Mouse (Mus musculus) forebrain, embryonic 14.5 days (tissue): ENCODE data around the gene Cecr2. TPM values are rescaled to one million over a fixed set of nuclear protein-coding genes. Genes with fewer than 3 reads are reported as not detected.

Experiments used
- ATAC-seq: fragments of 200-750 bp; cut with Nextera tagmentation; 2 replicates; pipeline ENCODE4 v1.8.0; 2017; ENCODE audit warnings: mild to moderate bottlenecking, moderate library complexity
- DNase-seq: peaks from one replicate; pipeline ENCODE4 v3.0.0-alpha.2; 2015; ENCODE audit warnings: low spot score
- H3K27ac ChIP-seq: fragments of 300-500 bp; sonication (generic); 2 replicates; pipeline ENCODE4 v1.5.1; 2014; ENCODE audit warnings: low read depth, mild to moderate bottlenecking, control low read depth, low read length, moderate library complexity
- H3K27me3 ChIP-seq: fragments of 300-500 bp; sonication (generic); replicated peaks from 2 replicates; pipeline ENCODE4 v1.6.1; 2014; ENCODE audit warnings: low read length, control low read depth, mixed read lengths; ENCODE audit not compliant: control insufficient read depth, insufficient read depth
- H3K36me3 ChIP-seq: fragments of 300-500 bp; sonication (generic); 2 replicates; pipeline ENCODE4 v1.6.1; 2014; ENCODE audit warnings: low read length, control low read depth; ENCODE audit not compliant: control insufficient read depth, insufficient read depth
- H3K4me1 ChIP-seq: fragments of 300-500 bp; sonication (generic); 2 replicates; pipeline ENCODE4 v1.6.1; 2014; ENCODE audit warnings: antibody characterized with exemption, low read length, control low read depth; ENCODE audit not compliant: control insufficient read depth, insufficient read depth
- H3K4me2 ChIP-seq: fragments of 300-500 bp; sonication (generic); 2 replicates; pipeline ENCODE4 v1.6.1; 2014; ENCODE audit warnings: mild to moderate bottlenecking, control low read depth, low read length
- H3K4me3 ChIP-seq: fragments of 300-500 bp; sonication (generic); 2 replicates; pipeline ENCODE4 v1.5.1; 2014; ENCODE audit warnings: low read depth, low read length, control low read depth
- H3K9ac ChIP-seq: fragments of 300-500 bp; sonication (generic); 2 replicates; pipeline ENCODE4 v1.6.1; 2014; ENCODE audit warnings: mild to moderate bottlenecking, low read length, control low read depth, moderate library complexity
- H3K9me3 ChIP-seq: fragments of 300-500 bp; sonication (generic); replicated peaks from 2 replicates; pipeline ENCODE4 v1.6.1; 2016; ENCODE audit warnings: low read length, control low read depth, mixed read lengths; ENCODE audit not compliant: control insufficient read depth
- WGBS: fragments of 180-500 bp; shearing (Covaris S2); extraction: QIAGEN DNeasy Blood & Tissue Kit; methylation state at CpG from one replicate; pipeline ENCODE4 v1.1.7; 2014; 5-methylcytosine and 5-hydroxymethylcytosine counted together
- polyA plus RNA-seq: library from polyadenylated mRNA; unstranded; fragments of >200 nt; fragmentation: Nextera tagmentation; extraction: Ambion mirVana; gene quantifications from 2 replicates; pipeline ENCODE4 v1.2.1, GENCODE M21; 2014

The Cecr2 gene
- polyA plus RNA-seq, 1 experiment from 2014 or later: 5.3 TPM

DNA sequence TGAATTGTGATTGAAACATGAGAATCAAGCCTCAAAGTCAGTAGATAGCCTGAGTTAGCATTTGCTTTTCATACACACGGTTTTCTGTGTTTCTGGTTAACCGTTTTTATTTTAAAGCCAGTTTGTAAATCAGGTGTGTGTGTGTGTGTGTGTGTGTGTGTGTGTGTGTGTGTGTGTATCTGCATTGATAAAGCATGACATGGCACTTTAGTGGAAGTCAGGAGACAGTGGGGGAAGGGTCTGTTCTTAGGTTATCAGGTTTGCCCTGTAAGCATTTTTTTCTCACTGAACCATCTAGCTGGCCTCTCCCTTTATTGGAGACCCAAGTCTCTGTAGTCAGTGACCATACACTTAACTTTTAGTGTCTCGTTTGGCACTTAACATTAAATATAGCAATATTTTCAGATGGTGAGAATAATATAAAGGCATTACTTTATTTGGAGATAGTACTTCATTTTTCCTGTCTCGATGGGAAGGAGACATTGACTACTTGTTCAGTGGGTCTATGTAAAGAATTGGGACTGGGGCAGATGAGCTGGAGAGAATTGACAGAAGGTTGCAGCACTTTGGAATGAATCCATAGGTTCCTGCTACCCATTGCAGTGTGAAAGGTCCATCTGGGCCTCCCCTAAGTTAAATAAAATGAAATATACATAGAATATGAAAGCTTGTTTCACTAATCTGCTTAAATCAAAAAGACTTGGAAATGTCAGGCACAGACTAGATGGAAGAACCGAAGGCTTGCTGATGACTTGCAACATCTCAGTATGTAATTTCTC is 20.9 kb downstream of the Cecr2 start:
- ATAC-seq: no peak
- no peaks in the 10 kb centered on the region for H3K27me3 ChIP-seq
- no peak overlapping the region for H3K4me3 ChIP-seq
- H3K4me1 ChIP-seq: no peaks in the 10 kb centered on the region
- H3K36me3 ChIP-seq: no peaks in the 10 kb centered on the region
- WGBS: 92% methylated on average over 5 of the region's 5 CpGs
- no peak overlapping the region for H3K27ac ChIP-seq
- no peak for DNase-seq
- H3K9ac ChIP-seq: no peak overlapping the region
- H3K4me2 ChIP-seq: no peak overlapping the region
- no peaks in the 10 kb centered on the region for H3K9me3 ChIP-seq

DNA sequence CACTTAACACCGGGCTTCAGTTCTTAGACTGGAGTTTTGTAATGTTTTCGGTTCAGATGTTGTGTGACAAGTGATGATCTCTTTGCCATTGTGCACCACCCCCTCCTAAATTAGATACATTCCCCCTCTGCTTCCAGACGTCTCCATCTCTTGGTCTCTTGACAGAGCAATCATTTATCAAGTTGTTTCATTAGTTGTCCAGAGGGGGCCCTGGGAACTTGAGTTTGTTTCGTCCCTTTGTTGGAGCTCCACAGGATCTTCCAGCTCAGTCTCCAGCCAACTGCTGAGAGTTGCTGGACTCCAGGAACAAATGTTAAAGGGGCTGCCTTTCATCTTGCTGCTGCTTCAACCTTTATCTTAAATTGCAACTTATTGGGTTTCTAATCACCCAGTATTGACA is 34.1 kb downstream of the Cecr2 start:
- no peak overlapping the region for H3K27ac ChIP-seq
- H3K4me3 ChIP-seq: no peak overlapping the region
- no peak overlapping the region for H3K4me2 ChIP-seq
- H3K4me1 ChIP-seq: peaks cover 3% of the 10 kb centered on the region; the same call in 1 of the 2 replicates
- WGBS: 22% methylated on average over 4 of the region's 4 CpGs
- ATAC-seq: no peak
- DNase-seq: peak; percentile 8
- H3K9ac ChIP-seq: no peak overlapping the region
- no peaks in the 10 kb centered on the region for H3K27me3 ChIP-seq
- H3K36me3 ChIP-seq: no peaks in the 10 kb centered on the region
- no peaks in the 10 kb centered on the region for H3K9me3 ChIP-seq

DNA sequence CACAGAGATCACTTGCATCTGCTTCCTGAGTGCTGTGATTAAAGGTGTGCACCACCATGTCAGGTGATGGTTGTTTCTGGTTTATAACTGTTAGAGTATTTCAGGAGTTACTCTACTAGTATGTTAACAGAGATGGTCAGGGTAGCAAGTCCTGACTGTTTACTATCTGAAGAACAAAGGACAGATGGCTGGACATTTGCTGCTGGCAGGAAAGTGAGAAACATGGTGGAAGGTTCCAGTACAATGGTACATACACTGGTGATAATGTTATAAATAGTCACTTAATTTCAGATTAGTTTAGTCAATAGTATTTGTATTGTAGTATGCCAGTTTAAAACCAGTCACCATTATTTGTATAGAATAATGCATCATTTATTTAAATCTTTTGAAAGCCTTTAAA is 38.2 kb downstream of the Cecr2 start:
- peaks cover 3% of the 10 kb centered on the region; the same call in 1 of the 2 replicates for H3K4me1 ChIP-seq
- no peaks in the 10 kb centered on the region for H3K36me3 ChIP-seq
- H3K9ac ChIP-seq: no peak overlapping the region
- H3K9me3 ChIP-seq: no peaks in the 10 kb centered on the region
- H3K4me2 ChIP-seq: no peak overlapping the region
- no peak overlapping the region for H3K4me3 ChIP-seq
- no peaks in the 10 kb centered on the region for H3K27me3 ChIP-seq
- no peak overlapping the region for H3K27ac ChIP-seq
- DNase-seq (no peak), ATAC-seq (no peak)

DNA sequence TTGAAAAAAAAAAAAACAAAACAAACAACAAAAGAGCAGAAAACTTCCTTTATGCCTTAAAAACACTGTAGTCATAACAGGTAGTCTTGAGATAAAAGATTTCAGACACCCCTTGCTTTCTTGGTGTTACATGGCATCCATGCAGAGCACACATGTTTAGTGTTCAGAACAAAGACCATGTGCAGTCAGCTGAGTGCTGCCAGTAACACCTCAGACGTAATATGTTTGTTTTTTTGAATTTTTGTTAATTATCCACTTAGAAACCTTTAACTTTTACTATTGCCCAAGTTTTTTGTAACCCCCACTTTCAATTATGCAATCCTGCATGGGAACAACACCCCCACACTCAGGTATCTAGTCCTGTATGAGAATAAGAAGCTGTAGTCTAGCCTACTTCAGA is 42.6 kb downstream of the Cecr2 start:
- 59% methylated on average over 1 of the region's 1 CpGs for WGBS
- no peak for DNase-seq
- no peak overlapping the region for H3K4me3 ChIP-seq
- no peaks in the 10 kb centered on the region for H3K9me3 ChIP-seq
- H3K9ac ChIP-seq: no peak overlapping the region
- no peaks in the 10 kb centered on the region for H3K27me3 ChIP-seq
- H3K4me1 ChIP-seq: no peaks in the 10 kb centered on the region
- no peak overlapping the region for H3K27ac ChIP-seq
- no peak overlapping the region for H3K4me2 ChIP-seq
- H3K36me3 ChIP-seq: no peaks in the 10 kb centered on the region
- ATAC-seq: no peak

DNA sequence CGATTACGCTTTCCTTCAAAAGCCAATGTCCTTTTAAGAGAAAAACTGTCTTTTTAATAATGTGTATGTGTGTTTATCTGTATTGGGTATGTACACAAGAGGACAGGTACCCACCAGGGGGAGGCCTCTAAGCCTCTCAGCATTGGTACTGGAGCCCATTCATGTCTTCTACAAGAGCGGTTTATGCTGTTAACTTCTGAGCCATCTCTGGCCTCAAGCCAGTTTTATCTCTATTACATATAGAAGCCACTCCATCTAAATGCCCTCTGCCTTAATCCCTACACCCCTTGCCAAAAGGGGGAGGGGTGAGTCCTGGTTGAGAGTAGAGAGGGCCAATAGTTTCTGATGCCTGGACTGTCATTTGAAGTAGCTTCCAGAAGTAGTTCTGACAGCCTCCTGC is 48.6 kb downstream of the Cecr2 start:
- H3K4me1 ChIP-seq: peaks cover 24% of the 10 kb centered on the region
- H3K4me2 ChIP-seq: no peak overlapping the region
- no peaks in the 10 kb centered on the region for H3K9me3 ChIP-seq
- H3K27ac ChIP-seq: no peak overlapping the region
- DNase-seq (peak; percentile 13), ATAC-seq (no peak)
- H3K9ac ChIP-seq: no peak overlapping the region
- H3K27me3 ChIP-seq: no peaks in the 10 kb centered on the region
- 64% methylated on average over 3 of the region's 3 CpGs for WGBS
- no peak overlapping the region for H3K4me3 ChIP-seq
- H3K36me3 ChIP-seq: no peaks in the 10 kb centered on the region

DNA sequence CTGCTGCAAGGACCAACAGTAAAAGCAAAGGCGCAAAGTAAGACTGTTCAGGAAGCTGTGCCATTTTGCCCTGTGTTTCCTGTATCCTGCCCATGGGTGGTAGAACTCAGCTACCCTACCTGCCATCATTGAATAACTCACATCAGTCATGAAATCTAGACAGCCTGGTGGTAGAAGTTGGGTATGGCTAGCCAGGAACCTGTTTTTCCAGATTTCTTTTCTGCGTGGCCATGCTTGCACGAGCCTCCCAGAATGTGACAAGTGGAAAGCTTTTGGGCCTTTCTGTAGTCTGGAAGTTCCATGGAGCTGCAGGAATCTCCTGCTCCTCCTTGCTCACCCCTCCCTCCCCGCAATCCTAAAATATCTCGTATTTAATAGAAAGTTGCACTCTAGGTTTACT is 49.1 kb downstream of the Cecr2 start:
- Histone ChIP-seq H3K4me2 (no peak overlapping the region), H3K4me3 (no peak overlapping the region), H3K9ac (no peak overlapping the region), H3K27me3 (no peaks in the 10 kb centered on the region), H3K27ac (no peak overlapping the region; the same call in 1 of the 2 replicates), H3K36me3 (no peaks in the 10 kb centered on the region), H3K9me3 (no peaks in the 10 kb centered on the region), H3K4me1 (peaks cover 24% of the 10 kb centered on the region)
- WGBS: 60% methylated on average over 5 of the region's 5 CpGs
- peak; percentile 4 for DNase-seq
- ATAC-seq: no peak

DNA sequence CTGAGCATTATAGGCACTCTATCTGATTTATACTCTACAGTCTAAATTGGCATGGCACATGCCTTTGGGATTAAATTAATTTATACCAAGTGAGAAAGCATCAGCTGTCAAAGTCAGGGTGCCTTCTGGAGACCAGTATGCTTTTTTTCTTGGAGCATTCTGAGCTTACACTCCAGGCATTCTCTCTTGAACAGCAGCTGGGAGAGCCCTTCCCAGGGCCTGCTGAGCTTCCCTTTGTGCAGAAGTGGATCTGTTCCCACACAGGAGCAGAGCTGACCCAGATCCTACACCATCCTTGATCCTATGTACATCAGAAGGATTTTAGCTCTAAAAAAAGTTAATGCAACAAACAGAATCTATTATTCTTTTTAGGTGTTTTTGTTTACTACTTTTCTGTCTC is 49.7 kb downstream of the Cecr2 start:
- H3K4me3 ChIP-seq: no peak overlapping the region
- H3K4me1 ChIP-seq: peaks cover 24% of the 10 kb centered on the region
- DNase-seq (peak; percentile 84), ATAC-seq (peak; percentile 92)
- no peak overlapping the region for H3K9ac ChIP-seq
- H3K27me3 ChIP-seq: no peaks in the 10 kb centered on the region
- no peaks in the 10 kb centered on the region for H3K9me3 ChIP-seq
- H3K4me2 ChIP-seq: no peak overlapping the region
- peak overlapping the region; percentile 58; the same call in 1 of the 2 replicates for H3K27ac ChIP-seq
- no peaks in the 10 kb centered on the region for H3K36me3 ChIP-seq

DNA sequence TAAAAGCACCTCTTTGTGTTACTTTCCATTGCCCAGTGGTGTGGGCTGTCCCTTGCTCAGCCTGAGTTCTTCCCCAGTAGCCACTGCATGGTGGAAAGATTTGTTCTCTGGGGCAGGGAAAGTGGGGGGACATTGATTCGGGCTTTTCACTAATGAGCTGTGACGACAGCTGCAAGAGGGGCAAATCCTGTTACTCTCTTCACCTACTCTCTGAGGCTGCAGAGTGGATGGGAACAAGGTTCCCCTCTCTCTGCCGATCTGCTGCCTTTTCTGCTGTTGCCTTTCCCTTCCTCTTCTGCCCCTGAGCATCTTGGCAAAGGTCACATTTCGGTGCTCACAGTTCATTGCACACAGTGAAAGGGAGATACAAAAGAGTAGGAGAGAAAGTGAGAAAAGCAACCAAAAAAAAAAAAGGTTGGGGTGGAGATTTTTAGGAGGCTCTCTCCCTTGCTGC is 50.4 kb downstream of the Cecr2 start:
- peak overlapping the region; percentile 16; the same call in 1 of the 2 replicates for H3K4me2 ChIP-seq
- H3K27ac ChIP-seq: peak overlapping the region; percentile 49; the same call in 1 of the 2 replicates
- no peaks in the 10 kb centered on the region for H3K36me3 ChIP-seq
- DNase-seq (peak; percentile 46), ATAC-seq (peak; percentile 67)
- peak overlapping the region; percentile 37; the same call in 1 of the 2 replicates for H3K9ac ChIP-seq
- 0% methylated on average over 4 of the region's 4 CpGs for WGBS
- H3K4me3 ChIP-seq: no peak overlapping the region
- H3K27me3 ChIP-seq: no peaks in the 10 kb centered on the region
- H3K4me1 ChIP-seq: peaks cover 24% of the 10 kb centered on the region
- H3K9me3 ChIP-seq: no peaks in the 10 kb centered on the region

DNA sequence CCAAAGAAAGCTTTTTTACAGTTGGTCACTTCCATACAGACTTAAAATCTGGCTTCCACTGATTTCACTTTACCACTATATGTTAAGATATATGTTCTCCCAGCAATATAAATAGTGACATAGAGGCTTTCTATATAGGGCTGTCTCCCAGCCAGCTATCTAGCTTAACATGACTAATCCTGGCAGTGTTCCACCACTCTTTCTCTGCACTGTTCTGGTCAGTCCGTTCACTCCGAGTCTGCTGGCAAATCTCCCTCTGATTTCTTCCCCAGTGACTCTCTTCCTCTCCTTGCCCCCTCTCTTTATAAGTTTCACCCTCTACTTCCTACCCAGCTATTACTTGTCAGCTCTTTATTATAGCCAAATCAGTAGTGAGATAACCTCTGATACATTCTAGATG is 59.8 kb downstream of the Cecr2 start:
- DNase-seq: no peak
- no peaks in the 10 kb centered on the region for H3K27me3 ChIP-seq
- H3K27ac ChIP-seq: no peak overlapping the region
- no peak for ATAC-seq
- no peak overlapping the region for H3K9ac ChIP-seq
- H3K4me2 ChIP-seq: no peak overlapping the region
- no peaks in the 10 kb centered on the region for H3K4me1 ChIP-seq
- no peaks in the 10 kb centered on the region for H3K9me3 ChIP-seq
- no peak overlapping the region for H3K4me3 ChIP-seq
- no peaks in the 10 kb centered on the region for H3K36me3 ChIP-seq
- 55% methylated on average over 2 of the region's 2 CpGs for WGBS
